Mouse (Mus musculus) kidney, embryonic 14.5 days (tissue): Measurements from ENCODE around the gene Isca2. TPM values are rescaled to one million over a fixed set of nuclear protein-coding genes. Genes with fewer than 3 reads are reported as not detected.

Experiments
- ATAC-seq: fragments of 200-750 bp; cut with Nextera tagmentation; 2 replicates; pipeline ENCODE4 v1.8.0; 2017; ENCODE audit warnings: moderate number of reproducible peaks, mild to moderate bottlenecking, moderate TSS enrichment, moderate library complexity; ENCODE audit not compliant: low FRiP score, low TSS enrichment
- H3K27ac ChIP-seq: fragments of 300-500 bp; sonication (generic); 2 replicates; pipeline ENCODE4 v1.5.1; 2014; ENCODE audit warnings: low read depth, mild to moderate bottlenecking, low read length, moderate library complexity, mixed read lengths
- H3K27me3 ChIP-seq: fragments of 300-500 bp; sonication (generic); 2 replicates; pipeline ENCODE4 v1.6.1; 2014; ENCODE audit warnings: mild to moderate bottlenecking, low read length; ENCODE audit not compliant: control insufficient read depth, insufficient read depth
- H3K36me3 ChIP-seq: fragments of 300-500 bp; sonication (generic); 2 replicates; pipeline ENCODE4 v1.6.1; 2014; ENCODE audit warnings: low read length, mixed read lengths; ENCODE audit not compliant: control insufficient read depth, insufficient read depth
- H3K4me1 ChIP-seq: fragments of 300-500 bp; sonication (generic); 2 replicates; pipeline ENCODE4 v1.6.1; 2014; ENCODE audit warnings: low read length, mixed read lengths; ENCODE audit not compliant: control insufficient read depth, insufficient read depth
- H3K4me2 ChIP-seq: fragments of 300-500 bp; sonication (generic); replicated peaks from 2 replicates; pipeline ENCODE4 v1.6.1; 2014; ENCODE audit warnings: low read depth, mild to moderate bottlenecking, low read length
- H3K4me3 ChIP-seq: fragments of 300-500 bp; sonication (generic); 2 replicates; pipeline ENCODE4 v1.5.1; 2014; ENCODE audit warnings: mild to moderate bottlenecking, low read length
- H3K9ac ChIP-seq: fragments of 300-500 bp; sonication (generic); 2 replicates; pipeline ENCODE4 v1.6.1; 2014; ENCODE audit warnings: low read depth, mild to moderate bottlenecking, low read length, moderate library complexity
- H3K9me3 ChIP-seq: fragments of 300-500 bp; sonication (generic); 2 replicates; pipeline ENCODE4 v1.6.1; 2016; ENCODE audit warnings: low read length; ENCODE audit not compliant: control insufficient read depth
- WGBS: fragments of 180-500 bp; shearing (Covaris S2); extraction: QIAGEN DNeasy Blood & Tissue Kit; methylation state at CpG from one replicate; pipeline ENCODE4 v1.1.7; 2014; 5-methylcytosine and 5-hydroxymethylcytosine counted together
- polyA plus RNA-seq: library from polyadenylated mRNA; unstranded; fragments of >200 nt; fragmentation: Nextera tagmentation; extraction: Ambion mirVana; gene quantifications from 2 replicates; pipeline ENCODE4 v1.2.1, GENCODE M21; 2014

Gene Isca2
- polyA plus RNA-seq, 1 experiment from 2014 or later, result 138 TPM

GRCm38 (mm10) chr12:84806010-84806409 lies 33.0 kb downstream of the Isca2 start:
- Histone ChIP-seq H3K4me3 (no peak overlapping the region), H3K9ac (no peak overlapping the region), H3K9me3 (no peaks in the 10 kb centered on the region), H3K36me3 (no peaks in the 10 kb centered on the region), H3K27me3 (no peaks in the 10 kb centered on the region), H3K27ac (no peak overlapping the region), H3K4me2 (no peak overlapping the region), H3K4me1 (peaks cover 17% of the 10 kb centered on the region; the same call in 1 of the 2 replicates)
- ATAC-seq, result no peak
- WGBS, result 71% methylated on average over 1 of the region's 1 CpGs

DNA sequence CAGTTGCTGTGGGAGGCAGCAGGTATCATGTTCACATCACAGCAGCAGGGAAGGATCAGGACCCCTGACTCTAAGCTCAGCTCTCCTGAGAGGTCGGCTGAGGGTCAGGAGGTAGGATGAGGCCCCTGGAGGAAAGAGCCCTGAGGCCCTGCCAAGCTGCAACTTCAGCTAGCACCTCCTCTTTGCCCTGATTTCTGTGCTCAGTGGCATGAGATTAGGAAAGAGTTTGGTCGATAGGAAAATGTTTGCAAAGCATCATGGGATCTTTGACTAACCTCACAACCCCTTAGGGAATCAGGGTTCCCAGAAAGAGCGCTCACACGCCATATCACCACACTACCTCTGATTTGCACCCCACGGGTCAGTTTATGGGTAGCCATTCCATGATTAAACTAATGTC lies 33.7 kb downstream of the Isca2 start:
- H3K27ac ChIP-seq, result no peak overlapping the region
- H3K36me3 ChIP-seq, result no peaks in the 10 kb centered on the region
- H3K4me3 ChIP-seq, result no peak overlapping the region
- H3K9me3 ChIP-seq, result no peaks in the 10 kb centered on the region
- H3K4me2 ChIP-seq, result no peak overlapping the region
- ATAC-seq, result no peak
- peaks cover 17% of the 10 kb centered on the region; the same call in 1 of the 2 replicates for H3K4me1 ChIP-seq
- WGBS, result 56% methylated on average over 5 of the region's 5 CpGs
- H3K27me3 ChIP-seq, result no peaks in the 10 kb centered on the region
- H3K9ac ChIP-seq, result no peak overlapping the region

DNA sequence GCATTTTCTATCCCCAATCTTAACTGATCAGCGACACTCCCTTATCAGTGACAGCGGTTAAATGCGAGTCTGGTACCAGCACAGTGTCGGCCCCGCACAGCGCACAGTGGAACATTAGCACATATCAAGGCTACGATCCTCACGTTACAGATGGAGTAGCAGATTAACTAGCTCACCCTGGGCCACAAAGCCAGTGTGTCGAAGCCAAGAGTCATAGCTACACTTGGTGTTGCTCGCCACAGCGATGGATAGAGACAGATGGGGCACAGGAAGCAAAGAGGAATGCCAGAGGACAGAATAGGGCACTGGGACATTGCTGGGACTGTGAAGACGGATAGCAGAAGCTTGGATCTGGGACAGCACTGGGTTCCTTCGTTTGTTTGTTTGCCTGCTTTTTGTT lies 34.3 kb downstream of the Isca2 start:
- peaks cover 17% of the 10 kb centered on the region; the same call in 1 of the 2 replicates for H3K4me1 ChIP-seq
- no peak overlapping the region for H3K27ac ChIP-seq
- H3K9me3 ChIP-seq, result no peaks in the 10 kb centered on the region
- no peak for ATAC-seq
- H3K9ac ChIP-seq, result no peak overlapping the region
- 75% methylated on average over 13 of the region's 13 CpGs for WGBS
- no peak overlapping the region for H3K4me3 ChIP-seq
- H3K4me2 ChIP-seq, result no peak overlapping the region
- H3K36me3 ChIP-seq, result no peaks in the 10 kb centered on the region
- H3K27me3 ChIP-seq, result no peaks in the 10 kb centered on the region

DNA sequence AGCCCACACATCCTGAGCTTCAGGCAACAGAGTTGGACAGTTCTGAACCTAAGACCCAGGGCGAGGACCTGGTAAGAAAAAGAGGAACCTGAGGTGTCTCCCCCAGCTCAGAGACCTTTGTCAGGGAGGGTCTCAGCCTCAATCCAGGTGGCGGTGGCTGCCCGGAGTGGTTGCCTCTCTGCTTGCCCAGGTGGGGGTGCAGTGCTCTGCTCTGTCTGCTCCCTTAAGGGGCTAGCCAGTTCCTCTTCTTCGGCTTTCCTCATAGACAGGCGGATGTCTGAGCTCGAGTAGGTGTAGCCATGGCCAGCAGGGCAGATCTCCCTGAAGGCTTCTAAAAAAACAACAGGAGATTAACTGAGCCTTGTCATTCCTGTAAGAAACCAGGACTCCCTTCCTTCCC lies 36.0 kb downstream of the Isca2 start:
- Histone ChIP-seq H3K4me1 (peaks cover 17% of the 10 kb centered on the region; the same call in 1 of the 2 replicates), H3K4me3 (no peak overlapping the region)
- 58% methylated on average over 6 of the region's 6 CpGs for WGBS

GRCm38 (mm10) chr12:84810810-84811209 lies 37.8 kb downstream of the Isca2 start:
- ATAC-seq, result no peak
- Histone ChIP-seq H3K9ac (no peak overlapping the region), H3K4me1 (peaks cover 13% of the 10 kb centered on the region; the same call in 1 of the 2 replicates), H3K36me3 (no peaks in the 10 kb centered on the region), H3K9me3 (no peaks in the 10 kb centered on the region), H3K4me3 (no peak overlapping the region), H3K27me3 (no peaks in the 10 kb centered on the region), H3K27ac (no peak overlapping the region), H3K4me2 (no peak overlapping the region)
- 67% methylated on average over 1 of the region's 1 CpGs for WGBS

More for the DNA sequence above, 36.0 kb downstream of the Isca2 start:
- H3K4me2 ChIP-seq, result no peak overlapping the region
- no peaks in the 10 kb centered on the region for H3K36me3 ChIP-seq
- H3K27ac ChIP-seq, result no peak overlapping the region
- H3K27me3 ChIP-seq, result no peaks in the 10 kb centered on the region
- ATAC-seq, result no peak
- no peak overlapping the region for H3K9ac ChIP-seq
- H3K9me3 ChIP-seq, result no peaks in the 10 kb centered on the region

DNA sequence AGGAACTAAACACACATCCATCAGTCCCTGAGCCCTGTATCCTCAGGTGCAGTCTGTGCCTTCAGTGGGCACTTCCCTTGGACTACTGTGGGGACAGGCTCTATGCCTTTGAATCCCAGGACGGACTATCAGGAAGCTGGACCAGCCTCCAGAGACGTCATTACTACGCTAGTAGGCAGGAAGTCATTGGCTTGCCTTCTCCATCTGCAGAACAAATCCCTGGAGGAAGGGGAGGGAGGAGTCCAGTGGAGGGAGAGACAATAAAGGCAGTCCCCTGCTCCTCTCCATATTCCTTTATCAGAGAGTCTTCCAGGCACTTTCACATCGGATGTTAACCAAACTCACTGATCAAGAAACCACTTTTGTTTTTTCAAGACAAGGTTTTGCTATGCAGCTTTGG lies 38.5 kb downstream of the Isca2 start:
- no peaks in the 10 kb centered on the region for H3K36me3 ChIP-seq
- no peak overlapping the region for H3K27ac ChIP-seq
- H3K9ac ChIP-seq, result no peak overlapping the region
- ATAC-seq, result no peak
- H3K4me2 ChIP-seq, result no peak overlapping the region
- no peaks in the 10 kb centered on the region for H3K9me3 ChIP-seq
- H3K27me3 ChIP-seq, result no peaks in the 10 kb centered on the region
- WGBS, result 52% methylated on average over 4 of the region's 4 CpGs
- no peak overlapping the region for H3K4me3 ChIP-seq
- peaks cover 7% of the 10 kb centered on the region; the same call in 1 of the 2 replicates for H3K4me1 ChIP-seq

GRCm38 (mm10) chr12:84812004-84812403 lies 39.0 kb downstream of the Isca2 start:
- Histone ChIP-seq H3K9me3 (no peaks in the 10 kb centered on the region), H3K27ac (no peak overlapping the region), H3K36me3 (no peaks in the 10 kb centered on the region), H3K4me3 (no peak overlapping the region), H3K4me2 (no peak overlapping the region), H3K27me3 (no peaks in the 10 kb centered on the region), H3K9ac (no peak overlapping the region), H3K4me1 (0 out of 2 replicates have a peak, but pooled peaks cover 3% of the 10 kb centered on the region)
- no peak for ATAC-seq
- 50% methylated on average over 3 of the region's 3 CpGs for WGBS

DNA sequence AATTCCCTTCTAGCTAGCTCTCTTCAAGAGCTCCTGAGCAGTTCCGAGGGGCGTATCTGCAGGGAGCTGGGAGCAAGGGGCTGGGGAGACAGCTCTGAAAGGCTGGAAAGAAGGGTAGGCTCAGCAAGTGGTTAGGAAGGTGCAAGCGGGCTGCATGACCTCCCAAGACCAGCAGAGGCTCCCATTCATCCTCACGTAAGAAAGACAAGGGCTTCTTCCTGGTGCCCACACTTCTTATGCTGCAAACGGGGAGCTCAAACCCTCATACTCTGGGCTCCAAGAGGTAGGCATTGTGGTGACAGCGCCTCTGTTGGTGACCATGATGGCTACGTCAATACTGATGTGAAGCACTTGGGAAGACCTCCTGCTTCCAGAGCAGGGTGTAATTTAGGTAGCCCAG lies 40.7 kb downstream of the Isca2 start:
- H3K27ac ChIP-seq, result no peak overlapping the region
- H3K4me3 ChIP-seq, result no peak overlapping the region
- no peaks in the 10 kb centered on the region for H3K36me3 ChIP-seq
- WGBS, result 53% methylated on average over 7 of the region's 7 CpGs
- H3K27me3 ChIP-seq, result no peaks in the 10 kb centered on the region
- no peaks in the 10 kb centered on the region for H3K4me1 ChIP-seq
- H3K9ac ChIP-seq, result no peak overlapping the region
- H3K4me2 ChIP-seq, result no peak overlapping the region
- no peak for ATAC-seq
- H3K9me3 ChIP-seq, result no peaks in the 10 kb centered on the region

- H3K4me3 ChIP-seq, result no peak overlapping the region
- H3K9me3 ChIP-seq, result no peaks in the 10 kb centered on the region
- no peak overlapping the region for H3K4me2 ChIP-seq
- no peaks in the 10 kb centered on the region for H3K4me1 ChIP-seq
- 78% methylated on average over 3 of the region's 3 CpGs for WGBS
- no peak overlapping the region for H3K27ac ChIP-seq
- no peaks in the 10 kb centered on the region for H3K27me3 ChIP-seq
- no peaks in the 10 kb centered on the region for H3K36me3 ChIP-seq
- ATAC-seq, result no peak
- no peak overlapping the region for H3K9ac ChIP-seq
Measured at GRCm38 (mm10) chr12:84814663-84815325, 41.7 kb downstream of the Isca2 start.
